Mouse (Mus musculus) c-Kit-negative CD71-positive TER-119-positive erythroid progenitor cells, embryonic 14.5 days (primary cell): ENCODE measurements around the gene Lrp5.

Source experiments
- DNase-seq: peaks from one replicate; pipeline ENCODE4 v3.0.0-alpha.2; 2013; ENCODE audit warnings: low read depth, low spot score

Lrp5 gene

GRCm38 (mm10) chr19:3686215-3686894, at the start of gene Lrp5:
TSS of gene Lrp5 (minus strand) at chr19:3686564.
- DNase-seq, result no peak

- DNase-seq, result no peak
These were observed 49.6 kb upstream of the Lrp5 start for GRCm38 (mm10) chr19:3736001-3736400.

DNA sequence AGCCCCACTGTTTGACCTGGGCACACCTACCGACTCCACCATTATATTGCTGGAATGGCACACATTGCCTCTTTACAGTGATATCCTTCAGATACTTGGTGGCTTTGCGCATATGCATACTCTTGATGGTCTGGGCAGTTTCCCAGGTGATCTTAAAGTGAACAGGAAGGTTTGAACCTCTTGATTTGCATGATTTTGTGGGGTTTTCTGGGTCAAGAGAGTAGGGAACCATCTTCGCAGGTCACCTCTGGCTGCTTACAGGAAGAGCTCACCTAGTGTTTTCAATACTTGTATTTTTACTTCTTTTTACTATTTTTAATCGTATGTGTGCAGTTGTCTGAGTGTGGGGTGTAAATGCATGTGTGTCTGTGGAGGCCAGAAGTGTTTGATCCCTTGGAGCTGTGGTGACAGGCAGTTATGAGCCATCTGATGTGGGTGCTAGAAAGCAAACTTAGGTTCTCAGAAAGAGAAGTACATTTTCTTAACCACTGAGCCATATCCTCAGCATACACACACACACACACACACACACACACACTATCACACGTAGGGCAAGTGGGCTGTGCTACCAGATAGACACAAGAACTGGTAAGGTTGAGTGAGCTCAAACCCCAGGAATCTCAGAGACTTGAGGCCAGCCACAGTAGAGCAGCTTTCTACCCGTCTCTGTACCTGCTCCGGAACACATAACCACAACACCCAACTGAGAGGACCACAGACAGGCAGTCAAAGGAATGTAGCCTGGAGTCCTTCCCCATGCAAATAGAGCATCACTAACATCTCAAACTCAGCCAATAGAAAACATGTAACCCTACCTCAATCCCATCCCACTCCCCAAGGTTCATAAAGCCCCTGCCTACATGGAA, 44.6 kb upstream of the Lrp5 start:
- DNase-seq, result no peak

- no peak for DNase-seq
These were observed 42.5 kb upstream of the Lrp5 start for GRCm38 (mm10) chr19:3728901-3729300.

DNA sequence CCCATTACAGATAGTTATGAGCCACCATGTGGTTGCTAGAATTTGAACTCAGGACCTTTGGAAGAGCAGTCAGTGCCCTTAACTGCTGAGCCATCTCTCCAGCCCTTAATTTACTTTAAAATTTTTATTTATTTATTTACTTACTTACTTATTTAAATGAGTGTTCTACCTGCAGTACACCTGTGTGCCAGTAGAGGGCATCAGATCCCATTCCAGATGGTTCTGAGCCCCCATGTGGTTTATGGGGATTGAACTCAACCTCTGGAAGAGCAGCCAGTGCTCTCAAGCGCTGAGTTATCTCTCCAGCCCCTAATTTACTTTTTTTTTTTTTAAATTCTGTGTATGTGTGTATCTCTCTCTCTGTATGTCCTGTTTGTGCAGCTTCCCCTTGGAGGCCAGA, 38.4 kb upstream of the Lrp5 start:
- DNase-seq, result peak; percentile 43

GRCm38 (mm10) chr19:3723904-3724303, 37.5 kb upstream of the Lrp5 start:
- DNase-seq, result no peak

GRCm38 (mm10) chr19:3723170-3723569, 36.8 kb upstream of the Lrp5 start:
- no peak for DNase-seq

- DNase-seq, result no peak
These were observed 33.1 kb upstream of the Lrp5 start for GRCm38 (mm10) chr19:3719362-3719891.

DNA sequence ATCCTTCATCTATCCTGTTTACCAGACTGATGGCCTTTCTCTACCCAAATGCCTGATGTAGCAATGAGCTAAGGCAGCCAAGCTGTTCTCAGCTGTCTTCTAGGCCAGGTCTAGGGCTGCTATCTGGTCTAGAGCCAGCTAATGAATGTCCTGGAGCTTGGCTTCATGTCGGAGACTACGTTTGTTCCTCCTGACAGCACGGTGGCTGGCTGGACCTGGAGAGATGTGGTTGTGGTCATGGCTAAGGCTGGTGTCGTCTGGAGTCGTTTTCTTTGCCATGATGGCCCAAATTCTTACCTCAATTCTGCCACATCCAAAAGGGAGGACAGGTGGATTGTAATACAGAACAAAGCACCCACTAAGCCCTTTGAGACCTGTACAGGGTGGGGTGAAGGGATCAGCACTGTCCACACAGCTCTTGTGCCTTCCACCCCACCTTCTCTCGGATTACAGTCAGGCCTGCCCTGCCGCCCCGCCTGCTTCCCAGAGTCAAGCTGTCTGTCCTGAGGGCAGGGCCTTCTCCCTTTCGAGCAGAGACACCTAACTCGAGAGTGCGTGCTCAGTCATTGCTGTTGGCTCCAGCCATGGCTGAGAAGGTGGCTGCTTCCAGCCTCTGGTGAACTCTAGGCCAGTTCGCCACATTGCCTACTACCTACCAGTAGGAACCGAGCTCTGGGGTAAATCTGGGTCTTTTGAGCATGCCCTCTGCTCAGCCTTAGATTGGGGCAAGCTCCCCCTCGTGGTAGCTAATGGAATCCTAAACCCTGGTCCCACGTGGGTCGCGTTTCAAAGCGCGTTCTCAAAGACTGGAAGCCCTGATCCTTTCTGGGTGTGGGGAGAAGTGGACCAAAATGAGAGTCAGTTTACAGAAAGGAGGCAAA, 32.4 kb upstream of the Lrp5 start:
- DNase-seq, result no peak

DNA sequence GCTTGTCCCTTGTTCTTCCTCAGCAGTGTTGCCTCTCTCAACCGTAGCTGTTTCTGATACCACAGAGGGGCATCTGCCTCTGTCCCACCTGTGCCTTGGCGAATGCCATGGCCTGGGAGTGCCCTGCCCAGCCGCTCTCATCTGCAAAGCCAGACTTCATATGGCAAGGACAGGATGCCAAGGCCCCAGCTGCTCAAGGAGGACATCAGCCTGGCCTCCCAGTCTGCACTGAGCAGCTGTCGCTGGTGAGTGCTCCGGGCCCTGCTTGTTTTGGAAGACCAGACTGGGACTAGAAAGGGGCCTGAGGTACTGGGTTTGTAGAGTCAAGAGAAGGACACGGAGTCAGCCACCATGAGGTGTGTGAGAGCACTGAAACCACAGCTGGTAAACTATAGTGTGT, 28.0 kb upstream of the Lrp5 start:
- no peak for DNase-seq

- no peak for DNase-seq
These were observed 24.1 kb upstream of the Lrp5 start for GRCm38 (mm10) chr19:3710436-3710835.

- no peak for DNase-seq
These were observed 22.8 kb upstream of the Lrp5 start for GRCm38 (mm10) chr19:3709013-3709787.

DNA sequence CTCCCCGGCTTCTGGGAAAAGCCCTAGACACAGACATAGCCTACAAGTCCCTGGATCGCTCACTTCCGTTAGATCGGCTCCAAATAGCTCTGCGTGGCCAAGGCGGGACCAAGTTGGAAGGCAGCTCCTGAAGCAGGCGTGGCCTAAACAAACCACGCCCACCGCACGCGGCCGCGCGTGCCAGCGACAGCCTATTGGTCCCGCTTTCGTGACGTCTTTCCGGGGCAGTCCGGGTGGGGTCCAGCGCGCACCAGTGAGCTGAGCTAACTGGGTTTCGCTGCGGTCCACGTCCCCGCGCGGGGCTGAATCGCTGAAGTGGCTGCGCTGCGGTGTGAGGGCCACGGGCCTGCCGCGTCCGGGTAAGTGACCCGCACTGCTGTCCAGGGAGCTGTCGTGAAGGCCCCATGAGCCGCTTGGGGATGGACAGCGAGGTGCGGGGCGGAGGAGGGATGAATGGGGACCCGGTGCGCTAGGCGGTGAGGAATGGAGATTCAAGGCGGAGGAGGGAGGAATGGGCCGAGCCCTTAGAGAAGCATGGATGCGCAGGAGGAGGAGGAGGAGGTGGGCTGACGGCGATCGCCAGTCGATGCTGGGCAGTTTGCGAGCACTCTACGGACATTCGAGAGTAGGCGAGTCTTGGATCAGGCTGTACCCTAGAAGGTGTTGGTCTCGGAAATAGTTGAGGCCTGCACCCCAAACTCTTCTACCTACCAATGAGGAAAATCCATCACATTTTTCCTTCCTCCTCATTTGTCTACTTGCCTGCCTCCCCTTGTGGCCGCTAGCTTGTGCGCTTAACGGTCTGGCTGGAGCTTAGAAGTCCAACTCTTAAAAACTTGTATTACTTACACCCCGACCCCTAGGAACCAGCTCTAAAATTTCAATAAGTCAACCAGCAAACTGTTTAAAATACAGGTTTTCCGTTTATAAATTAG, 22.0 kb upstream of the Lrp5 start, which contains the start of gene 1810055G02Rik:
Gene 1810055G02Rik, plus strand, starts transcription at position 216 of the 935 bp plus-strand sequence.
- peak; percentile 94 for DNase-seq

DNA sequence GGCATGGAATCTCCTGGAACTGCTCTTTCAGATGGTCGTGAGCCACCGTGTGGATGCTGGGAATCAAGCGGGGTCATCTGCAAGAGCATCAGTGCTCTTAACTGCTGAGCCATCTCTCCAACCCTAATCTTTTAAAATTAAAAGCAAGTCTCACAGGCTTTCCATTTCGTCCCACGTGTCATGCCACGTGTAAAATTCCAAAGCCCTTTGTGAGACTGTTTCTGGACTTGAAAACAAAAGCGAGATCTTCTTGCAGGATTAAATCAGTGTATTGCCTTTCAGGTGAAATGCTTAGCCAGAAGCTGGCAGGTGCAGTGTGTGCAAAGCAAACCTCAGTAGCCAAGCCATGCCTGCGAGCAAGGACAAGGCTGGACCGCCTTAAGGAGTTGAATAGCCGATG, 21.2 kb upstream of the Lrp5 start:
- DNase-seq, result no peak

DNA sequence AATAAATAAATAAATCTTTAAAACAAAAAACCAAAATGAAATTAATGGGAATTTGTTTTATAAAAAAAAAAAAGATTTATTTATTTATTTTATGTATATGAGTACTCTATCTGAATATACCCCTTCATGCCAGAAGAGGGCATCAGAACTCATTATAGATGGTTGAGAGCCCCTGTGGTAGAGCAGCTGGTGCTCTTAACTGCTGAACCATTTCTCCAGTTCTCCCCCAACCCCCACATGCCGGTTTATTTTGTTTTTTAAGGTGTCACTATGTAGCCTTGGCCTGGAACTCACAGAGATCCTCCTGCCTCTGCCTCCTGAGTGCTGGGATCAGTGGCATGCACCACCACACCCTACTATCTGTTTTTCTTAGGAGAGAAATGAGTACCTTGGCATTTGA, 19.9 kb upstream of the Lrp5 start:
- DNase-seq, result no peak

GRCm38 (mm10) chr19:3702460-3702859, 16.1 kb upstream of the Lrp5 start:
- DNase-seq, result no peak

- DNase-seq, result peak; percentile 43
These were observed 13.4 kb upstream of the Lrp5 start for GRCm38 (mm10) chr19:3699508-3700438.

GRCm38 (mm10) chr19:3698035-3698434, 11.7 kb upstream of the Lrp5 start:
- no peak for DNase-seq

- DNase-seq, result no peak
These were observed 9.6 kb upstream of the Lrp5 start for GRCm38 (mm10) chr19:3695976-3696375.
